Mouse (Mus musculus) forebrain, embryonic 13.5 days (tissue): Measurements from ENCODE around the gene Best3. TPM values are rescaled to one million over a fixed set of nuclear protein-coding genes. Genes with fewer than 3 reads are reported as not detected.

Experiments
- ATAC-seq: fragments of 200-750 bp; cut with Nextera tagmentation; 2 replicates; pipeline ENCODE4 v1.8.0; 2017
- H3K27ac ChIP-seq: fragments of 300-500 bp; sonication (generic); 2 replicates; pipeline ENCODE4 v1.5.1; 2015; ENCODE audit warnings: inconsistent platforms, mild to moderate bottlenecking, moderate library complexity
- H3K27me3 ChIP-seq: fragments of 300-500 bp; sonication (generic); 2 replicates; pipeline ENCODE4 v1.6.1; 2015; ENCODE audit warnings: mild to moderate bottlenecking, inconsistent platforms
- H3K36me3 ChIP-seq: fragments of 300-500 bp; sonication (generic); 2 replicates; pipeline ENCODE4 v1.6.1; 2015; ENCODE audit warnings: mild to moderate bottlenecking, inconsistent platforms; ENCODE audit not compliant: poor library complexity, severe bottlenecking
- H3K4me1 ChIP-seq: fragments of 300-500 bp; sonication (generic); 2 replicates; pipeline ENCODE4 v1.6.1; 2015; ENCODE audit warnings: inconsistent platforms
- H3K4me2 ChIP-seq: fragments of 300-500 bp; sonication (generic); 2 replicates; pipeline ENCODE4 v1.6.1; 2015; ENCODE audit warnings: inconsistent platforms, mild to moderate bottlenecking, moderate library complexity
- H3K4me3 ChIP-seq: fragments of 300-500 bp; sonication (generic); 2 replicates; pipeline ENCODE4 v1.5.1; 2015; ENCODE audit warnings: mild to moderate bottlenecking, inconsistent platforms
- H3K9ac ChIP-seq: fragments of 300-500 bp; sonication (generic); 2 replicates; pipeline ENCODE4 v1.6.1; 2015; ENCODE audit warnings: mild to moderate bottlenecking, inconsistent platforms
- H3K9me3 ChIP-seq: fragments of 300-500 bp; sonication (generic); replicated peaks from 2 replicates; pipeline ENCODE4 v1.6.1; 2016; ENCODE audit warnings: inconsistent platforms
- WGBS: fragments of 180-500 bp; shearing (Covaris S2); methylation state at CpG from one replicate; pipeline ENCODE4 v1.1.7; 2015; 5-methylcytosine and 5-hydroxymethylcytosine counted together
- polyA plus RNA-seq: library from polyadenylated mRNA; unstranded; fragments of >200 nt; fragmentation: Nextera tagmentation; extraction: Ambion mirVana; gene quantifications from 2 replicates; pipeline ENCODE4 v1.2.1, GENCODE M21; 2015

The Best3 gene
- 0.08 TPM in 1 of 2 replicates, not detected in the other for polyA plus RNA-seq

DNA sequence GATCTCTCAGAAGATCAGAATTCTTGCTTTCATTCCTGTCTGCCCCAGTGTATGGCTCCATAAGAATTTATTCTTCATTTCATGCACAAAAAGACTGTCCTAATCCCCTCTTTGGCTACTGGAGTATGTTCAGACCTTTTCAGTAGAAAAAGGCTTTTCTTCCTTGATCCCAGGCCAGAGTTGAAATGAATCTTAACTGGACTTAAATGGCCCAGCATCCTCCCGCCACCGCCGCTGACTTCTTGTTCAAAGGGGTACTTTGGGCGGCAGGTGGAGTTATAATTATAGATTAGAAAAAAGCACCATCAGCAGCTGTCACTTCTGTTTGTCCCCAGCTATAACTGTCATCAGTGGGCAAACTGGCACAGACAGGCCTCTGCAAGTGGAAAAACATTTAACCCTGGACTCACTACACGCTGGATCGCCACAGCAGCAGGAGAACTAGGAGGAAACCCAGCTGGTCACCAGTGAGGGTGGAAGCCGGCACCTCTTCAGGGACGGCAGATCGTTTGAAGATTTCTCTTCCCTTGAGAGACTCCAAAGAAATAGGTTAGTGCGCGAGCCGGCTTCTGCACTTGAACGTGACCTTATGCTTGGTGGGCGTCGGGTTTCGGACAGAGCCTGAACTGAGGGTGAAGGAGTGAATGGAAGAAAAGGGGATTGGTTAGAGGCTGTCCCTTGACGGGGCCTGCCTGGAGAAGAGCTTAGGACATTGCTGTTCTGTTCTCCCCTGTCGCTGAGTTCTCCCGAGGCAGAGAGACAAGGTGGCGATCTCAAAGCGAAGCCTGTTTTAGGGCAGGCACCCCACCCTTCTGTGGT, at the start of gene Best3:
Gene Best3 (plus strand): TSS at position 51 of the 819 bp plus-strand sequence.
- H3K4me1 ChIP-seq: peaks cover 15% of the 10 kb centered on the region
- H3K27me3 ChIP-seq: no peaks in the 10 kb centered on the region
- no peak within 1 kb of the TSS for H3K9ac ChIP-seq
- WGBS: 43% methylated on average over 21 of the region's 21 CpGs
- no peak within 1 kb of the TSS for H3K4me3 ChIP-seq
- no peaks in the 10 kb centered on the region for H3K9me3 ChIP-seq
- peak within 1 kb of the TSS; percentile 16; the same call in 1 of the 2 replicates for H3K4me2 ChIP-seq
- no peak within 1 kb of the TSS for H3K27ac ChIP-seq
- no peak for ATAC-seq
- H3K36me3 ChIP-seq: no peaks in the 10 kb centered on the region

DNA sequence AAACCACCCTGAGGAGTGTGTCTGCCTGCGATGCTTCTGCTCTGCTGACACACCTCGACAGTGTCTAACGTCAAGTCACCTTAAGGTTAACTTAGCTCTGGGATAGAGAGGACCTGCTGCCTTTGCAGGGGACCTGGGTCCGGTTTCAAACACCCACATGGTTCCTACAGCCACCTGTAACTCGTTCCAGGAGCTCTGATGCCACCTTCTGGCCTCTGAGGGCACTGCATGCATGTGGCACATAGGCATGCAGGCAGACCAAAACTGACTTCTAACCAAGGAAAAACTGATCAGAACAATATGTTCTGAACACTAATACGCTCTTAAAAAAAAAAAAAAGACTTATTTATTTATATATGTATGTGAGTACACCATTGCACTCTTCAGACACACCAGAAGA, 43.1 kb upstream of the Best3 start:
- no peak for ATAC-seq
- H3K9me3 ChIP-seq: 0 out of 2 replicates have a peak, but pooled peaks cover 9% of the 10 kb centered on the region
- H3K36me3 ChIP-seq: peaks cover 22% of the 10 kb centered on the region
- no peak overlapping the region for H3K27ac ChIP-seq
- H3K4me1 ChIP-seq: peaks cover 2% of the 10 kb centered on the region; the same call in 1 of the 2 replicates
- no peaks in the 10 kb centered on the region for H3K27me3 ChIP-seq
- H3K4me3 ChIP-seq: no peak overlapping the region
- H3K4me2 ChIP-seq: no peak overlapping the region
- no peak overlapping the region for H3K9ac ChIP-seq
- 97% methylated on average over 6 of the region's 6 CpGs for WGBS

DNA sequence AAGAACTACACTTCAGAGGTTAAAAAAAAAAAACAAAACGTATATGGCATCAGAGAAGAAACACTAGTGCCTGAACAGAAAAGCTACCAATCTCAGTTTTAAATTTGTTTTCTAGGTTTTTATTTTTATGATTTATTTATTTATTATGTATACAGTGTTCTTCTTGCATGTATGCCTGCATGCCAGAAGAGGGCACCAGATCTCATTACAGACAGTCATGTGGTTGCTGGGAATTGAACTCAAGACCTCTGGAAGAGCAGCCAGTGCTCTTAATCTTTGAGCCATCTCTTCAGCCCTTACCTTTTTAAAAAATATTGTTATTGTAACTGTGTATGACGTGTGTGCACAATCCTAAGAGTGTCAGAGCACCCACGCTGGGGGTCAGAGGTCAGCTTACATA, 42.0 kb upstream of the Best3 start:
- 0 out of 2 replicates have a peak, but pooled peaks have one; percentile 34 for ATAC-seq
- peaks cover 12% of the 10 kb centered on the region for H3K4me1 ChIP-seq
- WGBS: 91% methylated on average over 3 of the region's 3 CpGs
- H3K4me2 ChIP-seq: no peak overlapping the region
- no peak overlapping the region for H3K4me3 ChIP-seq
- H3K27me3 ChIP-seq: no peaks in the 10 kb centered on the region
- no peak overlapping the region for H3K9ac ChIP-seq
- H3K36me3 ChIP-seq: peaks cover 11% of the 10 kb centered on the region
- H3K9me3 ChIP-seq: 0 out of 2 replicates have a peak, but pooled peaks cover 9% of the 10 kb centered on the region
- H3K27ac ChIP-seq: no peak overlapping the region

DNA sequence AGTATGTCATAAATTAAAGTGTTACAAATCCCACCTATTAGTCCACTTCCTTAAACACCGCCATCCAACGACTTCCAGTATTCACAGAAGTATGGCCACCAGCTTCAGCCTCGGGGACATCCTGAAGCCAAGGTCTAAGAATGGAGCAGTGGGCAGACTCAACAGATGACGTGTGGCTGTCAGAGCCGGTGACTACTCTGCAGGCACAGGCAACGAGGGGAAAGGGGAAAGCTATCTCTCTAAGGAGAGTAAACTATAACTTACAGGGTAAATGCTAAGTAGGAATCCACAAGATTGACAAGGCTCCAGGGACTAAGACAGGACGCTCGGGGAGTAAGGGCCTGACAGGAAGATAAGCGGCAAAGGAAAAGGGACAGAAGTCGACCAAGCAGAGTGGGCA, 41.2 kb upstream of the Best3 start:
- Histone ChIP-seq H3K27me3 (no peaks in the 10 kb centered on the region), H3K9ac (no peak overlapping the region), H3K4me2 (no peak overlapping the region), H3K9me3 (0 out of 2 replicates have a peak, but pooled peaks cover 9% of the 10 kb centered on the region), H3K27ac (no peak overlapping the region), H3K4me1 (peaks cover 14% of the 10 kb centered on the region), H3K4me3 (no peak overlapping the region), H3K36me3 (peaks cover 9% of the 10 kb centered on the region)
- ATAC-seq: no peak
- 85% methylated on average over 10 of the region's 10 CpGs for WGBS

DNA sequence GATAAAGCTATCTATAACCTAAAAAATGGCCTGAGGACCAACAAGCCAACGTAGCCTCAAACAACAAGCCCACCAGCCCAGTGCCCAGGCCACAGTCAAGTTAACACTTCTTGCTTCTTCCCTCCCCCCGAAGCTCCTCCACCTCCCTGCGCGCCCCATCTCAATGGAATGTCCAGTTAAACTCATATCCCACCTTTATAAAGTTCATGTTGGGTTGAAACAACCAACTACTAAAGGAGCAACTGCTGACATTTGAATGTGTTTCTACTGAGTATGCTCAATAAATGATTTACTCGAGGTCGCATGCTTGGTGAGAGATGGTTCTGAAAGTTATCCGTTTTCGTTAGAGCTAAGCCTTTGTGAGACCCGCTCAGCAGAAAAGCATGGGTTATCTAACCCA, 37.7 kb upstream of the Best3 start:
- Histone ChIP-seq H3K27ac (no peak overlapping the region), H3K4me3 (peak overlapping the region; percentile 70), H3K9ac (no peak overlapping the region; the same call in 1 of the 2 replicates), H3K4me1 (peaks cover 14% of the 10 kb centered on the region), H3K4me2 (peak overlapping the region; percentile 74), H3K36me3 (no peaks in the 10 kb centered on the region), H3K27me3 (no peaks in the 10 kb centered on the region), H3K9me3 (no peaks in the 10 kb centered on the region)
- 77% methylated on average over 9 of the region's 9 CpGs for WGBS
- no peak for ATAC-seq

- H3K4me1 ChIP-seq: peaks cover 14% of the 10 kb centered on the region
- peak; percentile 52 for ATAC-seq
- WGBS: 1% methylated on average over 40 of the region's 44 CpGs
- peak overlapping the region; percentile 70 for H3K4me3 ChIP-seq
- peak overlapping the region; percentile 73 for H3K9ac ChIP-seq
- no peaks in the 10 kb centered on the region for H3K36me3 ChIP-seq
- H3K27ac ChIP-seq: peak overlapping the region; percentile 92
- no peaks in the 10 kb centered on the region for H3K27me3 ChIP-seq
- no peaks in the 10 kb centered on the region for H3K9me3 ChIP-seq
- H3K4me2 ChIP-seq: peak overlapping the region; percentile 74
Measured at GRCm38 (mm10) chr10:116949111-116950008, 36.8 kb upstream of the Best3 start.

- peaks cover 14% of the 10 kb centered on the region for H3K4me1 ChIP-seq
- peak within 1 kb of the TSS; percentile 73 for H3K9ac ChIP-seq
- peak; percentile 96 for ATAC-seq
- no peaks in the 10 kb centered on the region for H3K36me3 ChIP-seq
- under 1% methylated on average over 51 of the region's 103 CpGs for WGBS
- no peaks in the 10 kb centered on the region for H3K27me3 ChIP-seq
- H3K9me3 ChIP-seq: no peaks in the 10 kb centered on the region
- H3K4me3 ChIP-seq: peak within 1 kb of the TSS; percentile 70
- H3K27ac ChIP-seq: peak within 1 kb of the TSS; percentile 92
- peak within 1 kb of the TSS; percentile 74 for H3K4me2 ChIP-seq
Measured at GRCm38 (mm10) chr10:116950009-116950769, 35.9 kb upstream of the Best3 start, which contains the start of gene Rab3ip. Gene Rab3ip (minus strand): TSS chr10:116950769.

DNA sequence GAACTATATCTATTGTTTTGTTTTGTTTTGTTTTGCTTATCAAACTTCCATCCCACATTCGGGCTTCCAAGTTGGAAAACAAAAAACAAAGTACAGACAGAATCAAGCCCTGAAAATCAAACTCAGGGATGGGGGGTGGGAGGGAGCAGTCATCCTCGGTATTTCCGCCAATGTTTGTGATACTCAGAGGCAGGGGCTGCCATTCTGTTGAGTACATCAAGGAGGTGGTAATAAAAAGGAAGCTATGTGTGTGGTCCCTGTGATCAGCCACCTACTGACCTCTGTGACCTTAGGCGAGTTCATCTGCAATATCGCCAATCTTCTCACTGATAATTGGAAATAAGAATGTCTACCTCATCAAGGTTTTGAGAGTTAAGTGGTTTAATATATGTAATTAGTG, 35.2 kb upstream of the Best3 start:
- no peaks in the 10 kb centered on the region for H3K36me3 ChIP-seq
- 30% methylated on average over 5 of the region's 5 CpGs for WGBS
- no peak for ATAC-seq
- peak overlapping the region; percentile 51 for H3K4me2 ChIP-seq
- H3K9me3 ChIP-seq: no peaks in the 10 kb centered on the region
- H3K27ac ChIP-seq: no peak overlapping the region
- no peak overlapping the region for H3K9ac ChIP-seq
- no peaks in the 10 kb centered on the region for H3K27me3 ChIP-seq
- H3K4me1 ChIP-seq: peaks cover 14% of the 10 kb centered on the region
- peak overlapping the region; percentile 70 for H3K4me3 ChIP-seq

DNA sequence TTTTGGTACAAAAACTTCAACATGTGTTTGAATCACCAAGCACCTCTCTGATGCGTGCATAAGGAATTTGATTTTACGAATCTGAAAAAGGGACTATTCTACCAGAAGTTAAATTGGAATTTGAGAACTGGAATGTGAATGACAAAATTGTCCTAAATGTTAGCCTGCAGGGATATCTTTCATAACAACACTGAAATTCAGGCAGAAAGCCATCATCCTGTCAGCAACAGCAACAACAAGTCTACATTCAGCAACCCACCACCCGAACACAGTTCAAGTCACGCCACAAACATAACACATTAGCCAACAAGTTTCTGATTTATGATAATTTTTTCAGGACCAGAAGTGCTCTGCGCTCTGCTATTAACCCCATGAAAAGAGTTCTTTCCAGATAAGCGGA, 30.9 kb upstream of the Best3 start:
- 96% methylated on average over 6 of the region's 6 CpGs for WGBS
- no peaks in the 10 kb centered on the region for H3K27me3 ChIP-seq
- H3K4me2 ChIP-seq: no peak overlapping the region
- no peak overlapping the region for H3K27ac ChIP-seq
- H3K36me3 ChIP-seq: no peaks in the 10 kb centered on the region
- no peak for ATAC-seq
- no peaks in the 10 kb centered on the region for H3K4me1 ChIP-seq
- no peak overlapping the region for H3K4me3 ChIP-seq
- H3K9ac ChIP-seq: no peak overlapping the region
- no peaks in the 10 kb centered on the region for H3K9me3 ChIP-seq

- Histone ChIP-seq H3K4me3 (no peak overlapping the region), H3K9ac (no peak overlapping the region), H3K9me3 (no peaks in the 10 kb centered on the region), H3K4me2 (no peak overlapping the region), H3K27me3 (no peaks in the 10 kb centered on the region), H3K36me3 (no peaks in the 10 kb centered on the region), H3K4me1 (no peaks in the 10 kb centered on the region), H3K27ac (no peak overlapping the region)
- no peak for ATAC-seq
- WGBS: 91% methylated on average over 11 of the region's 11 CpGs
Measured at GRCm38 (mm10) chr10:116956483-116957158, 29.5 kb upstream of the Best3 start.
